Mouse (Mus musculus) right cerebral cortex, postnatal 14 days (tissue): ENCODE data around the gene Cap2.

Experiments used
- DNase-seq: peaks from one replicate; pipeline ENCODE4 v3.0.0; 2022

The Cap2 gene

GRCm38 (mm10) chr13:46501800-46502389 lies at the start of gene Cap2:
Gene Cap2, plus strand, starts transcription at chr13:46501848.
- peak; percentile 79 for DNase-seq

DNA sequence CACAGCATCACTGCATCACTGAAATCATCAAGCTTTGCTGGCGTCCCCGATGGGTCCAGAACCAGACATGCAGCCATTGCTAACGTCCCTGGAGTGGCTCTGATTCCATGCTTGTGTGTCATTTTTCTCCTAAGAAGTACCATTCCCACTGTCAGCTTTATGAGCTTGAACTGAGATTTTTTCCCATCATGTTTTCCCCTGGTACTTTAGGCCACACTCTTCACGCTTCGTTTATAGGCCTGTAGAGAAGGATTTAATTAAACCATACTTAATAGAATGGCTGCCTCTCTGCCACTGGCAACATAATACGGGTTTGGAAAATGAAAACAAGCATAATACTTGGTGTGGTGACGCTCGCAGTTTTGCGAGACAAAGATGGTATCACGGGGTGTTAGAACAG lies 42.1 kb upstream of the Cap2 start:
- DNase-seq: no peak

DNA sequence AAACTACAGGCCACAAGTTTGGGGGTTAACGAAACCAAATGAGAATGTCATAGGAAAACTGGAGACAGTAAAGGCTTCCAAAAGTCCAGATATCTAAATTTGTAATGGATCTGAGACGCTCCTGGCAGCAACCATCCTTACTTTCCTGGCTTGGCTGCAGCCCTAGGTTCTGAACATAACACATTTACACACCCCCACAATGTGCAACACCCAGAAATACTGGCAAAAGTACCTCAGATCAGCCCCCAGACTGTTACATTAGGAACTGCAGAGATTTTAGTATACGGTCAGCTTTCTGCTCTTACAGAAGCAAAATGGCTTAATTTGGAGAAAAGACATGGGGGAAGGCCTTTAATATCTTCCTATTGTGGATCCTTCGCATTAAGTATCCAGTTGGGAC lies 39.4 kb upstream of the Cap2 start:
- no peak for DNase-seq

DNA sequence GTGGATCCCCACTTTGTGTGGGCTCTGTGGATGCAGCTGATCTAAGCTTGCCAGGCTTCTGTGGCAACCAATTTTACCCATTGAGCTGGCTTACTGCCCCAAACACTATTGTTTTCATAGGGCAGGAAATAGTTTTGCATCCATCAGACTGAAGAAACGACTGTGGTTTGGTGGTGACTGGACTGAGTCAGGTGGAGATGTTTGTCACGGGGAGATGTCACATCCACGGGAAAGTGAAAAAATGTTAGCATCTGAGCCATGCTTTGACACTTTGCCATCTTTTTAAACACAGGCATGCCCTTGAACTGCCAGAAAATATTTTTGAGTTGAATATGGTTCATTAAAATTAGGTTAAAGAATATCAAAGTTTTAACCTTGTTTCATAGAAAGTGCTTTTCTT lies 37.9 kb upstream of the Cap2 start:
- DNase-seq: no peak

DNA sequence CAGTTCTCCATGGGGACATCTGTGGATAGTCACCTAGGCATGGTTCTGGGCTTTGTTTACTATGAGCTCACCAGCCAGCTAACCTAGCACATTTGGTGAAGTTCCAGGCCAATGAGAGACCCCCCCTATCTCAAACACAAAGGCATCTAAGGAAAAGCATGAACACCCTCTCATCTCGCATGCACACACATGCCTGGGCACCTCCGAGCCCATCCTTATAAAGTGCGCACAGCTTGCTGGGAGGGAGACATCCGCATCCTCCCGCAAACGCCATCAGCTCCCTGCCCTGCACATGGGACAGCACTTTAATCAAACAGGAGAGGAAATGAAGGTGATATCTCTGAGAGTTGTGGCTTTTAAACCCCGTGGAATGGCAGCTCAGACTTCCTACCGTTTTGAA lies 33.4 kb upstream of the Cap2 start:
- no peak for DNase-seq

DNA sequence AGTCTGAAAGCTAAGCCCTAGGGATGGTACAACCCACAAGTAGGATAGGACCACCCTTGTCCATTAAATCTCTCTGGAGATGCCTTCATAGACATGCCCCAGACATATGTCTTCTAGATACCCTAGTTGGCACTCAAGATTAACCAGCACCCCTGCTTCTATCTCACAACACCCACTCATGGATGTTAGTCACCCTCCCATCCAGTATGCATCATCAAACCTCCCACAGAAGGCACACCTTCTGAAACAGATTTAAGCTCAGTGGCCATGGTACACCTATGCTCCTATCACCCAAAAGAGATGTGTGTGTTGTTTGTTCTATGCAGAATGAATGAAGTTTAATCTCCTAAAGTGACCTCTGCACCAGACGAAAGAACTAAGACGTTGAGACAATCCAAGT lies 32.1 kb upstream of the Cap2 start:
- DNase-seq: no peak

DNA sequence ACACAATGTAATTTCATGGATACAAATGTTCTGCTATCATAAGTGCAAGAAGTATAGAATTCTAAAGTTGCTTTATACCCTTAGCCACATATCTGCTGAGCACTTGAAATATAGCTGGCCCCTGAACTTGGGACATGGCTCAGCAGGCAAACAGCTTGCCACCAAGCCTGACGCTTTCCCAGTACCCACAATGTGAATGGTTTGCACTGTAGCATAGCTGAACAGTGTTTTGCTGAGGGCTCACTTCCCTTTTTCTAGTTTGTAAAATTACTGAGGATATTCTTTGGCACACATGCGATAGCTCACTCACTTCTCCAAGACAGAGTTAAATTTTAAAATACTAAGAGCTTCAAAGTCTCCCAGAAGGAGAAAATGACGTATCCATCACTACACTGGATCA lies 20.4 kb upstream of the Cap2 start:
- no peak for DNase-seq

- DNase-seq: no peak
These were observed 16.0 kb upstream of the Cap2 start for GRCm38 (mm10) chr13:46485605-46486004.

GRCm38 (mm10) chr13:46488166-46488565 lies 13.5 kb upstream of the Cap2 start:
- no peak for DNase-seq

- no peak for DNase-seq
These were observed 11.0 kb upstream of the Cap2 start for GRCm38 (mm10) chr13:46490644-46491043.

GRCm38 (mm10) chr13:46502390-46502891 lies 793 bp downstream of the Cap2 start:
- DNase-seq: no peak

GRCm38 (mm10) chr13:46507944-46508343 lies 6.3 kb downstream of the Cap2 start:
- DNase-seq: no peak

- DNase-seq: no peak
These were observed 7.2 kb downstream of the Cap2 start for GRCm38 (mm10) chr13:46508823-46509222.

- no peak for DNase-seq
These were observed 8.8 kb downstream of the Cap2 start for GRCm38 (mm10) chr13:46510460-46510859.

GRCm38 (mm10) chr13:46514484-46514883 lies 12.8 kb downstream of the Cap2 start:
- DNase-seq: no peak

DNA sequence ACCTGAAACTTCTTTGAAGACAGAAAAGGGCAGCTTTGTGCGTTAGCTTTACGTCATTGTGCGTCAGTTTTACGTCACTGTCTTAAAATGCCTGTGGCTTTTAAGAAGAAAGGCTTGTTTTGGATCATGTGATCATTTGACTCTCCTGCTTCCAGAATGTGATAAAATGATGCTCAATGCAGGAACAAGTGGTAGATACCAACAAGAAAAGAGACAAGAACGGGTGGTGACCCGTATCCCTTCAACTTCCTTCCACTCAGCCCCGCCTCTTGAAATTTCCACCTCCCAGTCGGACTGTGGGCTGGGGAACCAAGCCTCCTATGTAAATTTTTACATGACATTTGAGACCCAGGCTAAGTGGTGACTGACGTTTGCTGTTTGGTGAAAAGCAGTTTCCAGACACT lies 13.5 kb downstream of the Cap2 start:
- DNase-seq: no peak

DNA sequence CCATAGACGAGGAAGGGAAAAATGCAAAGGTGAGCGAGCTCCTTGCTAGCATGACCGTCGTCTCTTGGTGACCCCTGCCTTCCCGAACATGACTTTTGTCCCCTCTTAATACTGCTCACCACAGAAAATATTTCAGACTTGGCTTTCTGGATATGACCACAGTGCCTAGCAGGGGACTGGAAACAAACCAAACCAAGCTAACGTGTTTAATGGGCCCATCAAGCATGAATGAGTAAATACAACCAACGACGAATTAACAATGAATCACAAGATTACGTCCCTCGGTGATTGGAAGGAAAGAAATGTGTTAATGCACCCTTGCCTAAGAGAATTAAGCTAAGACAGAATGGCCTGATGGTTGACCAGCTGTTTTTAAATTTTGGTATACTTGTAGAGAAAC lies 13.9 kb downstream of the Cap2 start:
- no peak for DNase-seq

GRCm38 (mm10) chr13:46516183-46516582 lies 14.5 kb downstream of the Cap2 start:
- no peak for DNase-seq

- peak; percentile 76 for DNase-seq
These were observed 15.6 kb downstream of the Cap2 start for GRCm38 (mm10) chr13:46517211-46517685.

GRCm38 (mm10) chr13:46521482-46521881 lies 19.8 kb downstream of the Cap2 start:
- DNase-seq: no peak

DNA sequence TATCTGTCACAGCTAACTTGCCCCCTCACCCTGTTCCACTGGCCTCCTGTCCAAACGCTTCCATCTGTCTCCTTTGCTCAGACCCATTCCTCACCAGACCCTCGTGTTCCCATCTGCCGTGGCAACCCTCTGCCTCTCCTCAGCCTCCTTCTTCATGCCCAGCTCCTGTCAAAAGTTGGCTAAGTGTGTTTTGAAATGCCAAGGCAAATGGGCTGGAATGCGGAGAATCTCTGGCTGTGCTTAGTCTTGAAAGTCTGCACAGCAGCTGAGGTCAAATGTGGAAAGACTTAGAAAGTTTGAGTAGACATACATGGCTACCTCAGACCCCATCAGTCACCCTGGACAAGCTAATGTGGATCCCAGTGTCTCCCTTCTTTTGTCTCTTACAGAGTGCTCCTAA lies 21.1 kb downstream of the Cap2 start:
- DNase-seq: no peak

DNA sequence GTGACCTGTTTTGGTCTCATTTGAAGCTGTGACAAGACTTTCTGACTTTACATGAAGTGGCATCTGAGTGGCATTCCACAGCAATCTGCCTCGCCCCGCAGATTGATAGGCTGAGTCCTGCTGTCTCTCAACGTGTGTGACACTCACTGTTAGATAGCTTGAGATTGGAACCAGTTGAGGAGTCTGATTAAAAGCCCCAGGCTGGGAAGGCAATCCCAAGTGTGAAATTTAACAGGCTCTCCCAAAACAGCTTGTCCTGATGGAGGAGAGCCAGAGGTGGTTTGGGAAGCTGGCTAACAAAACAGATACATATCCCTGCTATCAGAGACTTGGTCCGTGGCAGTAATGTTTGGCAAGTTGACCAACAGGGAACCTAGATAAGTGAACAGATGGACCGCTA lies 21.6 kb downstream of the Cap2 start:
- no peak for DNase-seq

DNA sequence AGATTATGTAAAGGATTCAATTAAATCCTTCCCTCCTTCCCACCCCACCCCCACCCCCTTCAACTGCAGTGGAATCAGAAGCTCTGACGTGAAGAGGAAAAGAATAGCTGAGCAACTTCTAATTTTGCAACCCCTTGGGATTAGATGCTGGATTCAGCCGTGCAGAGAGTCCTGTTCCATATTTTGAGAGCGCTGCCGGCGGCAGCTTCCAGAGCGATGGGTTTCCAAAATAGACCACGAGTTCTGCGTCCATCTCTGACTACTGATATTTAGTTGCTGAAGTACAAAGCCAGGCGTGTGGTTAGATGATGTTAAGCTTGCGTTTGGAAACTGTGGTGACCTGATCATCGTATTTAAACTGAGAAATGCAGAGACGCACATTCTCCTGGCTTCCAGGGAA lies 22.1 kb downstream of the Cap2 start:
- no peak for DNase-seq

- DNase-seq: no peak
These were observed 23.9 kb downstream of the Cap2 start for GRCm38 (mm10) chr13:46525295-46526255.
